Mouse (Mus musculus) retina, postnatal 7 days (tissue): ENCODE data around the gene Gm3045.

ENCODE experiments used
- DNase-seq: peaks from one replicate; pipeline ENCODE4 v3.0.0-alpha.2; 2012; ENCODE audit warnings: low read depth, low spot score

Gene Gm3045

DNA sequence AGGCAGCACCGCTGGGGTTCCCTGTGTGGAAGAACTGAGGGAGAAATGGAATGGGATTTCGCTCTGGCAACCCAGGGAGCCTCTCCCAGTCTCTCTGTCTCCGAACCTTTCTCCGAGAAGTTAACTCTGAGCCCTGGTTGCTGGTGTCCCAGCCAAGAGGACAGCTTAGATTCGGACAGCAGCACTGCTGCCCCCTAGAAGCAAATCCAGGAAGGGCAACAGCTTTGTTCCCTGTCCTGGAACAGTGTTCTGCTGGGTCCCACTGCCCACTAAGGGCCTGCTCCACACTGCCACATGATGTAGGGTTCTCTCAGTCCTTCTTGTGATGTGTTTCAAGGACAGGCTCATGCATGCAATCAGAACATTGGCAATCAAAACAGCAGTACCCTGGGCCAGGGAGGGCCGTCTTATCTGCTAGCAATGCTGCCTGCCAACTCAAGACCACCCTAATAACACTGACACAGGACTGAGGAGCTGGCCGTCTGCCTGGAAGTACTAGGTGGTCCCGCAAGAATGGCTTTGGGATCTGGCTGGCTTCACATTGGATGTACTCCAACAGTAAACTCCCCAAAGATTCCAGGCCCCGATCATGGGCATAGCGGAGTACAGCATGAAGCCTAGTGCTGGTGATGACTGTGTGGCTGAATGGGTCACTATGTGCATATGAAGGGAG is 9.4 kb downstream of the Gm3045 start:
- no peak for DNase-seq

GRCm38 (mm10) chr13:56438211-56439075 is 12.0 kb downstream of the Gm3045 start, which contains the start of gene Slc25a48:
TSS of gene Slc25a48 (plus strand) at chr13:56438355.
- DNase-seq: no peak

GRCm38 (mm10) chr13:56443411-56443810 is 17.0 kb downstream of the Gm3045 start:
- DNase-seq: no peak

DNA sequence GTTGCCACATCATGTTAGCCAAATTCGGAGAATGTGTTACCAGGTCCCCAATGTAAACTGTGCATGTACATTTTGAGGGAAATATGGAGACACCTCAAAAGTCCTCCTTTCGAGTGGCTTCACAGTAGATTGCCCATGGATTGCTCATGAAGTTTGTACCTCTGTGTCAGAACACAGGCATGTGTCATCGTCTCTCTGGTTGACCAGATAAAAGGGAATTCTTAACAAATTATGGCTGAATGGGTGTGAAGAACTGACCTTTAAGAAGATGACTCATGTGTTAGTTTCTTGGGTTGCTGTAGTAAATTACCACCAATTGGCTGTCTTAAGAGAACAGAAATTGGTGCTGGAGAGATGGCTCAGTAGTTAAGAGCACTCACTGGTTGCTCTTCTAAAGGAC is 17.7 kb downstream of the Gm3045 start:
- DNase-seq: no peak

GRCm38 (mm10) chr13:56444996-56445395 is 18.6 kb downstream of the Gm3045 start:
- no peak for DNase-seq

GRCm38 (mm10) chr13:56449239-56450030 is 23.0 kb downstream of the Gm3045 start:
- DNase-seq: peak; percentile 43

DNA sequence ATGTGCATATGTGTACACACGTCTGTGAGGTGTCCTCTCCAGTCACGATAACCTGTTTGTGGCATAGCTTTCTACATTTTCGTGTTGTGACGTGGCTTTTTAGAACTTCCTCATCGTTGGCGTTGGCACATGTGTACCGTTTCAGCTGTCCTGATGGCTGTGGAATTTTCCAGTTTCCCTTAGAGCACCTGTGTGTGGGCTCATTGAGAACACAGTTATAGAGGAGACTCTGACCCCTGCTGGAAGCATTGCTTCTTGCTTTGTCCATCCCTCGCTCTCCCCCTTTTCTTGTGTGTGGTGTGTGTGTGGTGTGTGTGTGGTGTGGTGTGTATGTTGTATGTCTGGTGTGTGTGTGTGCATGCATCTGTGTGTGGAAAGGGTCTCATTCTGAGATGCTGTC is 23.6 kb downstream of the Gm3045 start:
- no peak for DNase-seq

- no peak for DNase-seq
Observed at GRCm38 (mm10) chr13:56458001-56458400, 31.6 kb downstream of the Gm3045 start.

- no peak for DNase-seq
Observed at GRCm38 (mm10) chr13:56461460-56461859, 35.1 kb downstream of the Gm3045 start.

GRCm38 (mm10) chr13:56462791-56463190 is 36.4 kb downstream of the Gm3045 start:
- DNase-seq: no peak

DNA sequence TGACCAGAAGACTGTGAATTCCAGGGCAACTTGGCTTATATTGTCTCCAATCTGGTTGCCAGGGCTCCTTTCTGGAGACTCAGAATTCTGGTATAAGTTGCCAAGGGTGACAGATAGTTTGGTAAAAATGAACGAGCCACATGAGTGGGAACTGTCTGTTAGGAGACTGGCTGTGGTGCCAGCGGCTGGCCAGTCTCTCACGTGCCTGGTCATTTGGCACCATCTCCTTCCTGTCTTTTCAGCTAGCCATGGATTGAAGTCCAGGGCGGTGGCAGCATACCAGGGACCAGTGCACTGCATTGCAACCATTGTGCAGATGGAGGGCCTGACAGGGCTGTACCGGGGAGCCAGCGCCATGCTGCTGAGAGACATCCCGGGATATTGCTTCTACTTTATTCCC is 36.9 kb downstream of the Gm3045 start:
- no peak for DNase-seq

DNA sequence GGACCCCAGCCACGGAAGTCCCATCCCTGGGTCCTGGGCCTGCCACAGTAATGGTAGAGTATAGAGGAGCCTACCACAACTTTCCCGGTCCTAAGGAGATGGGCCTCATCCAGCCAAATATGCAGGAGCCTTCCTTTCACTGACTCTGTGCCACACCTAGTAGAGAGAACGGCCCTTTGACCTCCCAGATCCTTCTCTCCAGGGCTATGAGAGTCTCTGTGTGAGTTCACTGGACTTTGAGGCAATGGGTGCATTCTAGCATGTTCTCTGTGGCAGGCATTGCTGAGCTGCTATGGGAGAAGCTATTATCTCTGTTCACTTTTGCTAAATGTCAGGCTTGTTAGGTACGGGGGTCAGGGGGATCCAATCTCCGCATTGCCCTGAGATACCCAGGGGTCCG is 37.4 kb downstream of the Gm3045 start:
- DNase-seq: no peak

DNA sequence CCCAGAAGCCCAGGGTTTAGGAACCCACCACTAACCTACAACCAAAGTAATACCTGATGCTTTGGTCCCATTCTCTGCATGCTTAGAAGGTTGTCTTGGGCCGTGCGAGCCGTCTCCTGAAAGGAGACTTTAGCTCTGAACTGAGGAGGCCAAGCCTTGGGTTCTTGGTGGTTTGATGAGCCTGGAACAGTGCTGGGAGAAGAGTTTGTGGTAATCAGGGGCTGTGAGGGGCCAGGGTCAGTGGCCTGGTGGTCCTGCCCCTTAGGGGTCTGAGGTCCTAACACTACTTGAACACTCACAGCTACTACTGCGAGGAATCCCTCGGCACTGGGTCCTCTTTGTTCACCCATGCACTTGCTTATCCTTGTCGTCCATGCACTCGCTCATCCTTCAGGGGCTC is 41.4 kb downstream of the Gm3045 start:
- DNase-seq: no peak

DNA sequence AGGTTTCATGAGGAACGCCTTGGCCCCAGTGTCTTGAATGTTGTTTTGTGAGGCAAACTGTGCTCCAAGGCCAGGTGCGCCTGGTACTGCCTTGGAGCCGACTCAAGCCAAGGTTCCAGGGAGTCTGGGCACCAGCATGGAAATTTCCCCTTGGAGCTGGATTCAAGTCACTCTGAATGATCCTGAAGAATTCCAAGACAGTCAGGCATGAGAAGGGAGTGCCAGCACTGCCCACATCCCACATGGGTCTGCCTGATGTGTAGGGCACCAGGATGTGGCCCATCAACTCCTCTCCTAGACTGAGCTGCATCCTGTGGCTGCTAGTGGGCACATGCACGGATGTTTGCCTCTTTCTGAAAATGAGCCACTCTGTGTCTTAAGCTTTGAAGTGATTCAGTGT is 42.1 kb downstream of the Gm3045 start:
- no peak for DNase-seq

- no peak for DNase-seq
Observed at GRCm38 (mm10) chr13:56471211-56471610, 44.8 kb downstream of the Gm3045 start.

DNA sequence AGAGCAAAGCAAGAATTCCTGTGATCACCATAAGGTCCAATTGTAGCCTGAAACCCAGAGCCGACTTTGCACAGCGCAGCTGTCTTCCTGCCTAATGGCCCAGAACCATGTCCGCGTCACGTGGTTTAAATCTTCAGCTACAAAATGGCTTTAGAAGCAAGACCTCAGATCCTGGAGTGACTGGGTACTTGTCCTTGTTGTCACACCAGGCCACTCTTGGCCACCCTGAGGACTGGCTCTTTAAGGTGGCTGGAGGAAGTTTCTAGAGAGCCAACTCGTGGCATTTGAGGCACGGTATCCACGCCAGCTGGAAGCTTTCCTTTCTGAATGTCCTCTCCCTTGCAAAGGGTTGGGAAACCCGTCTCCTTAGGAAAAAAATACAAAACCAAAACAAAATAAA is 45.6 kb downstream of the Gm3045 start:
- no peak for DNase-seq

GRCm38 (mm10) chr13:56472661-56473060 is 46.3 kb downstream of the Gm3045 start:
- no peak for DNase-seq

DNA sequence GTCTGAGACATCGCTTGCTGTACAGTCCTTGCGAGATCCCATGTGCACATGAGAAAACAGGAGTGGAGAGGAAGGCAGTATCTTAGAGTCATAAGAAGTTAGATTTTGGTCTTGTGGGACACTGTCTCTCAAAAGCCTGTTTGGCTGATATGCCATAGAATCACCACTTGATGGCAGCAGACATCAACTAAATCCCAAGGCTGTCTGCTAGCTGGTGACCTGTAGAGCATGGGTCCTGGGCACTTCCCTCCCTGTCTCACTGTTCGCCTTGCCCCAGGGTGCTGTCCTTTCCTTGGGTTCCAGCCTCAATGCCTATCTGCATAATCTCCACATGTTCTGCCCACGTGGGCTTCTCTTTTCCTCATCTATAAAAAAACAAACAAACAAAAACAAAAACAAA is 49.0 kb downstream of the Gm3045 start:
- DNase-seq: peak; percentile 52

GRCm38 (mm10) chr13:56476790-56477189 is 50.4 kb downstream of the Gm3045 start:
- DNase-seq: no peak

- DNase-seq: no peak
Observed at GRCm38 (mm10) chr13:56477271-56477670, 50.9 kb downstream of the Gm3045 start.

DNA sequence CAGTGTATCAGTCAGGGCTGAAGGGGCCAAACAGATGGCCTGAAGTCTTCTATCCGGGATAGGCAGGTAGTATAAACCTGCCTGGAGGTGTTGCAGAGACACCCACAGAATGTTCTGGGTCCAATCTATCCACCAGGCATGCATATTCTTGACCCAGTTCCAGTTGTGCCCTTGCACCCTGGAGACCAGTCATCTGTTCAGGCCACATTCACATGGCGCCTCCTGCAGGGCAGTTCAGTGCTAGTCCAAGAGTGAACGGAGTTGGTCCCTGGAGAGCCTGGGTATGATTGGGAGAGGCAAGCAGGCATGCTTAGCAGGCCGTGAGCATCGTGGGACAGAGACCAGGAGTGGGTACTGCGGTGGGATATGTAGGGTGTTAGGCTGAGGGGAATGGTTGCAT is 51.6 kb downstream of the Gm3045 start:
- DNase-seq: no peak

DNA sequence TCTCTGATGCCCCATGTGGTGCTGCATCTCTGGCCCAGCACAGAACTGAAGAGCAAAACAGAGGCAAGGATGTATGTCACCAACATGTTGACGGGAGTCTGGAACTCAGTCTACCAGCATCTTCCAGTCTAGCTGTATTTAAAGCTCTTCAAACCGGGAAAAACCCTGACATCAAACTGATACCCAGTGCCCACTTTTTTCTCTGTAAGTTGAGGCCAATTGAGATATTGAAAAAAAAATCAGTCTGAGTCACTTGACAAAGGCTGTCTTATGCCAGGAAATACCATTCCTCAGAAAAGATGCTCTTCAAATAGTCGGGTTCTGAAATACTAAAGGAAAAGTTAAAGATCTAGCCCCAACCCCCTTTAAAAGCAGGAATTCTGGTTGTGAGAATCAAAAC is 55.8 kb downstream of the Gm3045 start, which contains the start of gene Il9:
TSS of gene Il9 (minus strand) at position 101 of the 400 bp plus-strand sequence.
- DNase-seq: no peak
